Mouse (Mus musculus) small intestine, adult 2 months (tissue): Measurements from ENCODE around the gene Gm17428.

Experiments used
- CTCF ChIP-seq: fragments of 200-500 bp; IDR thresholded peaks from 2 replicates; pipeline ENCODE4 v1.5.1; 2012; ENCODE audit warnings: low read depth, mild to moderate bottlenecking, control low read depth, inconsistent platforms, low read length, moderate library complexity, mixed read lengths; ENCODE audit not compliant: insufficient replicate concordance, insufficient read length; ENCODE audit errors: extremely low read depth
- POLR2A ChIP-seq: fragments of 200-500 bp; IDR thresholded peaks from 2 replicates; pipeline ENCODE4 v1.6.1; 2012; ENCODE audit warnings: low read depth, mild to moderate bottlenecking, control low read depth, inconsistent platforms, low read length, moderate library complexity

GRCm38 (mm10) chr14:54981934-54982333, 5.2 kb downstream of the Gm17428 start:
- no peak for TF ChIP-seq CTCF
- TF ChIP-seq POLR2A: no peak
